Mouse (Mus musculus) bone marrow, adult 2 months (tissue): ENCODE measurements around the gene Actr1a.

Experiments
- CTCF ChIP-seq: fragments of 200-500 bp; IDR thresholded peaks from 2 replicates; pipeline ENCODE4 v1.5.1; 2011; ENCODE audit warnings: low read length, control low read depth; ENCODE audit not compliant: control insufficient read depth, insufficient read depth
- POLR2A ChIP-seq: fragments of 200-500 bp; IDR thresholded peaks from 2 replicates; pipeline ENCODE4 v1.6.1; 2011; ENCODE audit warnings: low read depth, mild to moderate bottlenecking, control low read depth, low read length, borderline replicate concordance; ENCODE audit not compliant: control insufficient read depth

GRCm38 (mm10) chr19:46389872-46390271 is 5.7 kb downstream of the Actr1a start:
- TF ChIP-seq CTCF (no peak), POLR2A (no peak)
